Mouse (Mus musculus): ENCODE measurements around the gene Lgals3.

Gene Lgals3

GRCm38 (mm10) chr14:47369741-47370140, 2.2 kb downstream of the Lgals3 start:
- DNase-seq (ENCODE audit: low read depth, low spot score) = no peak

GRCm38 (mm10) chr14:47370790-47371189, 3.2 kb downstream of the Lgals3 start:
- DNase-seq (ENCODE audit: low read depth, low spot score) = no peak

GRCm38 (mm10) chr14:47371689-47372088, 4.1 kb downstream of the Lgals3 start:
- DNase-seq (ENCODE audit: low read depth, low spot score) = no peak

- DNase-seq (ENCODE audit: low read depth, low spot score) = peak; percentile 56
Measured at GRCm38 (mm10) chr14:47373728-47374678, 6.5 kb downstream of the Lgals3 start.

GRCm38 (mm10) chr14:47376526-47376925, 9.0 kb downstream of the Lgals3 start:
- no peak for DNase-seq (ENCODE audit: low read depth, low spot score)

GRCm38 (mm10) chr14:47378336-47378735, 10.8 kb downstream of the Lgals3 start:
- no peak for DNase-seq (ENCODE audit: low read depth, low spot score)

GRCm38 (mm10) chr14:47383911-47384310, 16.4 kb downstream of the Lgals3 start:
- DNase-seq (ENCODE audit: low read depth, low spot score) = no peak

GRCm38 (mm10) chr14:47384653-47385052, 17.1 kb downstream of the Lgals3 start:
- DNase-seq (ENCODE audit: low read depth, low spot score) = no peak

GRCm38 (mm10) chr14:47386125-47386524, 18.6 kb downstream of the Lgals3 start:
- DNase-seq (ENCODE audit: low read depth, low spot score) = no peak

- no peak for DNase-seq (ENCODE audit: low read depth, low spot score)
Measured at GRCm38 (mm10) chr14:47393354-47394094, 26.0 kb downstream of the Lgals3 start.

- peak; percentile 50 for DNase-seq (ENCODE audit: low read depth, low spot score)
Measured at GRCm38 (mm10) chr14:47395007-47395406, 27.5 kb downstream of the Lgals3 start.

GRCm38 (mm10) chr14:47395462-47396026, 28.0 kb downstream of the Lgals3 start:
- peak; percentile 84 for DNase-seq (ENCODE audit: low read depth, low spot score)

GRCm38 (mm10) chr14:47396165-47396652, 28.7 kb downstream of the Lgals3 start:
- DNase-seq (ENCODE audit: low read depth, low spot score) = peak; percentile 82

GRCm38 (mm10) chr14:47402735-47403134, 35.2 kb downstream of the Lgals3 start:
- no peak for DNase-seq (ENCODE audit: low read depth, low spot score)

GRCm38 (mm10) chr14:47406000-47406399, 38.4 kb downstream of the Lgals3 start:
- no peak for DNase-seq (ENCODE audit: low read depth, low spot score)

- DNase-seq (ENCODE audit: low read depth, low spot score) = no peak
Measured at GRCm38 (mm10) chr14:47417346-47417745, 49.8 kb downstream of the Lgals3 start.

- peak; percentile 94 for DNase-seq (ENCODE audit: low read depth, low spot score)
Measured at GRCm38 (mm10) chr14:47417775-47418665, 50.5 kb downstream of the Lgals3 start, which contains the start of gene Dlgap5. Gene Dlgap5, minus strand, starts transcription at chr14:47418407.

- DNase-seq (ENCODE audit: low read depth, low spot score) = no peak
Measured at GRCm38 (mm10) chr14:47418666-47418991, 51.1 kb downstream of the Lgals3 start.

GRCm38 (mm10) chr14:47419034-47419625, 51.6 kb downstream of the Lgals3 start:
- no peak for DNase-seq (ENCODE audit: low read depth, low spot score)

GRCm38 (mm10) chr14:47419723-47420276, 52.2 kb downstream of the Lgals3 start:
- no peak for DNase-seq (ENCODE audit: low read depth, low spot score)
